Mouse (Mus musculus) urinary bladder, postnatal 36 days (tissue): ENCODE measurements around the gene Mfsd11.
A peak's percentile ranks its signal among the peaks of the same experiment; 100 is the strongest.
"Not testable (repeated sequence)": the region's sequence is repeated elsewhere in the genome, so short reads cannot be mapped to it uniquely, and the experiment has no call there.

ENCODE experiments used
- DNase-seq, 2 experiments: peaks; one replicate each; pipeline ENCODE4 v3.0.0; 2022; ENCODE audit warnings: low spot score in 2 of 2, mixed read lengths in 1 of 2

The Mfsd11 gene

GRCm38 (mm10) chr11:116881440-116881839 lies 29.2 kb downstream of the Mfsd11 start:
- DNase-seq: no peak

GRCm38 (mm10) chr11:116882446-116882845 lies 30.2 kb downstream of the Mfsd11 start:
- DNase-seq: no peak

- DNase-seq: no peak
Measured at GRCm38 (mm10) chr11:116884061-116884460, 31.8 kb downstream of the Mfsd11 start.

- DNase-seq: peak; percentile 67 to 79
Measured at GRCm38 (mm10) chr11:116885275-116886151, 33.3 kb downstream of the Mfsd11 start.

- no peak for DNase-seq
Measured at GRCm38 (mm10) chr11:116887136-116887535, 34.9 kb downstream of the Mfsd11 start.

- DNase-seq: no peak
Measured at GRCm38 (mm10) chr11:116893532-116894442, 41.5 kb downstream of the Mfsd11 start.

- DNase-seq: no peak
Measured at GRCm38 (mm10) chr11:116895402-116895801, 43.2 kb downstream of the Mfsd11 start.

- no peak for DNase-seq
Measured at GRCm38 (mm10) chr11:116899247-116899646, 47.0 kb downstream of the Mfsd11 start.

GRCm38 (mm10) chr11:116902588-116902987 lies 50.3 kb downstream of the Mfsd11 start:
- DNase-seq: not testable (repeated sequence)

GRCm38 (mm10) chr11:116905741-116906456 lies 53.7 kb downstream of the Mfsd11 start:
- no peak for DNase-seq

- no peak for DNase-seq
Measured at GRCm38 (mm10) chr11:116913573-116913972, 61.3 kb downstream of the Mfsd11 start.

GRCm38 (mm10) chr11:116914267-116914885 lies 62.1 kb downstream of the Mfsd11 start:
- no peak for DNase-seq

GRCm38 (mm10) chr11:116915241-116915640 lies 63.0 kb downstream of the Mfsd11 start:
- no peak for DNase-seq

GRCm38 (mm10) chr11:116917361-116917760 lies 65.1 kb downstream of the Mfsd11 start:
- no peak for DNase-seq

- peak; percentile 72 to 76 for DNase-seq
Measured at GRCm38 (mm10) chr11:116918323-116919185, 66.3 kb downstream of the Mfsd11 start, which contains the start of gene Mgat5b. Gene Mgat5b (plus strand): TSS chr11:116918863.

- DNase-seq: no peak
Measured at GRCm38 (mm10) chr11:116919186-116920020, 67.2 kb downstream of the Mfsd11 start.

- no peak for DNase-seq
Measured at GRCm38 (mm10) chr11:116920746-116921145, 68.5 kb downstream of the Mfsd11 start.

- no peak for DNase-seq
Measured at GRCm38 (mm10) chr11:116922058-116922457, 69.8 kb downstream of the Mfsd11 start.
